ENCODE assay signal across 10 mouse cellular contexts in the genomic region with DNA sequence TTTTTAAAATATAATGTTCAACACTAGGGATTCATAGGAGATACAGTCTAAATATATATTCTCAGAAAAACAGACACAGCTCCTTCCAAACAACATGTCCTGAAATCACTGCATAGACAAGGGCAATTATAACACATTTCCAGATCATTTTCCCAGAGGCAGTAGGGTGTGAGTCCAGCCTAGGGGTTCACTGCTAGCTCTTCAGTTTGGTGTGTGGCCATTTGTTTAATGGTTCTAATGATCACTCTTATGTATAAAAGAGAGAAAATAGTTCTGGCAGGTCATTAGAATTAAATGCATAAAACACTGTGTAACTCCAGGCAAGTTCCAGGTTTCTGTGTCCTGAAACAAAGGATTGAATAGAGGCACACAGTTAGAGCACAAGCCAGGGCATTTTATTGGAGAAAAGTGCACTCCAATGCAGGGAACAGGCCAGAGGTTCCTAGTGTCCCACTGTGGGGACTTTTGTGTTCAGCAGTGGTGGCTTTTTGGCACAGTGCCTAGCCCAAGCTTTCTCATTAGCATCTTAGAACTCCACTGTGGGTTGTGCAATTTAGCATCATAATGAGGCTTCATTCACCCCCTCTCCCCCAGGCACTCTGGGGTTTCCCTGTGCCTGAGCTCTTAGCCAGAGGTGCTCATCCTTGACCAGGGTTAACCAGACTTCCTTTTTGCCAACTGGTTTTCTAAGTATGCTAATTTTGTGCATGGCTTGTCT. TPM values are rescaled to one million over a fixed set of nuclear protein-coding genes. Genes with fewer than 3 reads are reported as not detected.
A peak's percentile ranks its signal among the peaks of the same experiment; 100 is the strongest.
DNase-seq lines count a peak whose midpoint lies in the region; ATAC-seq and TF ChIP-seq lines count a peak whose summit lies in the region.
"Had no signal": no experiment of that assay in that cellular context is flagged by ENCODE, and none has a peak within 500 bp of the region (broad histone marks: within the 10 kb centered on the region; RNA-seq: fewer than 3 reads in every experiment).

No protein-coding gene starts in this region.

- H3K9ac ChIP-seq in kidney, embryonic 14.5 days (ENCODE audit: low read depth, low read length): no peak overlapping the region
- H3K9ac ChIP-seq in embryonic facial prominence, embryonic 12.5 days: no peak overlapping the region
- H3K9ac ChIP-seq in kidney, embryonic 16.5 days (replicated peaks; ENCODE audit: low read length): no peak overlapping the region
- no peak overlapping the region for H3K9ac ChIP-seq in midbrain, postnatal 0 days (replicated peaks; ENCODE audit: low read length, poor library complexity, severe bottlenecking)

- TF ChIP-seq CTCF in kidney, adult 2 months (conservative IDR thresholded peaks at IDR 0.05; ENCODE audit: insufficient read depth, insufficient read length, low read depth, low read length): no peak
- TF ChIP-seq CTCF in midbrain, postnatal 0 days (IDR thresholded peaks at IDR 0.05): no peak

- H3K4me3 ChIP-seq in kidney, adult 2 months (ENCODE audit: insufficient read depth, low read depth, low read length): no peak overlapping the region
- no peak overlapping the region for H3K4me3 ChIP-seq in kidney, embryonic 14.5 days (ENCODE audit: low read length)
- no peak overlapping the region for H3K4me3 ChIP-seq in embryonic facial prominence, embryonic 12.5 days
- no peak overlapping the region for H3K4me3 ChIP-seq in kidney, embryonic 16.5 days (ENCODE audit: low read length)
- H3K4me3 ChIP-seq in midbrain, postnatal 0 days (ENCODE audit: low read depth, low read length): no peak overlapping the region

- no peak overlapping the region for H3K4me2 ChIP-seq in kidney, embryonic 14.5 days (replicated peaks; ENCODE audit: low read depth, low read length)
- no peak overlapping the region for H3K4me2 ChIP-seq in embryonic facial prominence, embryonic 12.5 days (replicated peaks)
- H3K4me2 ChIP-seq in kidney, embryonic 16.5 days (replicated peaks; ENCODE audit: low read depth, low read length): no peak overlapping the region
- H3K4me2 ChIP-seq in midbrain, postnatal 0 days (ENCODE audit: low read depth, low read length, poor library complexity, severe bottlenecking): no peak overlapping the region

- DNase-seq in kidney, adult 2 months: peak; percentile 20
- DNase-seq in midbrain, postnatal 0 days (ENCODE audit: low spot score): peak; percentile 79
- no peak for DNase-seq in urinary bladder, postnatal 10 days (ENCODE audit: low spot score)
- DNase-seq in spleen, postnatal 10 days (ENCODE audit: low spot score in 2 of 2): no peak
- no peak for DNase-seq in testis, postnatal 10 days (ENCODE audit: low spot score)

- H3K36me3 ChIP-seq in kidney, adult 2 months (ENCODE audit: control insufficient read depth, insufficient read depth, low read length): no peaks in the 10 kb centered on the region
- H3K36me3 ChIP-seq in kidney, embryonic 14.5 days (ENCODE audit: control insufficient read depth, insufficient read depth, low read length): no peaks in the 10 kb centered on the region
- no peaks in the 10 kb centered on the region for H3K36me3 ChIP-seq in embryonic facial prominence, embryonic 12.5 days
- no peaks in the 10 kb centered on the region for H3K36me3 ChIP-seq in kidney, embryonic 16.5 days (ENCODE audit: insufficient read depth, low read length)
- H3K36me3 ChIP-seq in midbrain, postnatal 0 days (ENCODE audit: insufficient read depth, low read length): no peaks in the 10 kb centered on the region

- no peaks in the 10 kb centered on the region for H3K9me3 ChIP-seq in kidney, embryonic 14.5 days (ENCODE audit: control insufficient read depth, low read length)
- no peaks in the 10 kb centered on the region for H3K9me3 ChIP-seq in embryonic facial prominence, embryonic 12.5 days
- H3K9me3 ChIP-seq in kidney, embryonic 16.5 days (ENCODE audit: low read length): no peaks in the 10 kb centered on the region
- no peaks in the 10 kb centered on the region for H3K9me3 ChIP-seq in midbrain, postnatal 0 days (ENCODE audit: low read length)

- no peaks in the 10 kb centered on the region for H3K4me1 ChIP-seq in kidney, adult 2 months (ENCODE audit: control insufficient read depth, insufficient read depth, low read length)
- H3K4me1 ChIP-seq in kidney, embryonic 14.5 days (ENCODE audit: control insufficient read depth, insufficient read depth, low read length): no peaks in the 10 kb centered on the region
- H3K4me1 ChIP-seq in embryonic facial prominence, embryonic 12.5 days: no peaks in the 10 kb centered on the region
- no peaks in the 10 kb centered on the region for H3K4me1 ChIP-seq in kidney, embryonic 16.5 days (ENCODE audit: insufficient read depth, low read length)
- H3K4me1 ChIP-seq in midbrain, postnatal 0 days (ENCODE audit: insufficient read depth, low read length): no peaks in the 10 kb centered on the region

- H3K27ac ChIP-seq in kidney, adult 2 months (ENCODE audit: insufficient read depth, low read depth, low read length): no peak overlapping the region
- no peak overlapping the region for H3K27ac ChIP-seq in kidney, embryonic 14.5 days (ENCODE audit: low read depth, low read length)
- H3K27ac ChIP-seq in embryonic facial prominence, embryonic 12.5 days: no peak overlapping the region
- H3K27ac ChIP-seq in kidney, embryonic 16.5 days (ENCODE audit: low read length): no peak overlapping the region
- H3K27ac ChIP-seq in midbrain, postnatal 0 days (ENCODE audit: low read depth, low read length): no peak overlapping the region

- no peaks in the 10 kb centered on the region for H3K27me3 ChIP-seq in kidney, adult 2 months (replicated peaks; ENCODE audit: control insufficient read depth, insufficient read depth, low read length)
- H3K27me3 ChIP-seq in kidney, embryonic 14.5 days (ENCODE audit: control insufficient read depth, insufficient read depth, low read length): no peaks in the 10 kb centered on the region
- H3K27me3 ChIP-seq in embryonic facial prominence, embryonic 12.5 days: no peaks in the 10 kb centered on the region
- no peaks in the 10 kb centered on the region for H3K27me3 ChIP-seq in kidney, embryonic 16.5 days (ENCODE audit: insufficient read depth, low read length)
- H3K27me3 ChIP-seq in midbrain, postnatal 0 days (ENCODE audit: insufficient read depth, low read length): no peaks in the 10 kb centered on the region

- TF ChIP-seq POLR2A in kidney, adult 2 months (IDR thresholded peaks at IDR 0.05; ENCODE audit: low read depth, low read length): no peak

- ATAC-seq in kidney, embryonic 14.5 days (ENCODE audit: low FRiP score, low TSS enrichment): no peak; the same call in 1 of the 2 replicates
- peak; percentile 64; the same call in 1 of the 2 replicates for ATAC-seq in embryonic facial prominence, embryonic 12.5 days (ENCODE audit: insufficient number of reproducible peaks, insufficient read depth, low FRiP score, low TSS enrichment)
- ATAC-seq in kidney, embryonic 16.5 days (ENCODE audit: low FRiP score, low TSS enrichment): peak; percentile 87; the same call in 1 of the 2 replicates
- peak; percentile 41; the same call in 1 of the 2 replicates for ATAC-seq in midbrain, postnatal 0 days (ENCODE audit: low FRiP score)

RNA-seq across cellular contexts. Expression of a gene that starts 10.8 kb away (rescaled TPM):
- polyA plus RNA-seq in kidney, adult 2 months (2012; rRNA removed): not detected in 2 replicates
- not detected in 2 replicates for polyA plus RNA-seq in kidney, embryonic 14.5 days (2014; fragmentation: Nextera tagmentation; extraction: Ambion mirVana)
- not detected in 2 replicates for polyA plus RNA-seq in embryonic facial prominence, embryonic 12.5 days (2016; fragmentation: Nextera tagmentation; extraction: Ambion mirVana)
- not detected in 2 replicates for polyA plus RNA-seq in kidney, embryonic 16.5 days (2015; fragmentation: Nextera tagmentation; extraction: Ambion mirVana)
- total RNA-seq in midbrain, postnatal 0 days (2014; rRNA removed): not detected in 2 replicates
- polyA plus RNA-seq in midbrain, postnatal 0 days (2015; fragmentation: Nextera tagmentation; extraction: Ambion mirVana): not detected in 2 replicates
- total RNA-seq: common myeloid progenitor, adult 5-6 weeks had no signal
- polyA plus RNA-seq: intestine, embryonic 14.5 days had no signal

RNA-seq across cellular contexts. Expression of a gene that starts 11.0 kb away (rescaled TPM):
- polyA plus RNA-seq in kidney, adult 2 months (2012; rRNA removed): not detected in 2 replicates
- polyA plus RNA-seq in kidney, embryonic 14.5 days (2014; fragmentation: Nextera tagmentation; extraction: Ambion mirVana): not detected in 2 replicates
- polyA plus RNA-seq in embryonic facial prominence, embryonic 12.5 days (2016; fragmentation: Nextera tagmentation; extraction: Ambion mirVana): not detected in 2 replicates
- not detected in 2 replicates for polyA plus RNA-seq in kidney, embryonic 16.5 days (2015; fragmentation: Nextera tagmentation; extraction: Ambion mirVana)
- not detected in 2 replicates for total RNA-seq in midbrain, postnatal 0 days (2014; rRNA removed)
- polyA plus RNA-seq in midbrain, postnatal 0 days (2015; fragmentation: Nextera tagmentation; extraction: Ambion mirVana): not detected in 2 replicates
- total RNA-seq: common myeloid progenitor, adult 5-6 weeks had no signal
- polyA plus RNA-seq: intestine, embryonic 14.5 days had no signal

RNA-seq across cellular contexts. Expression of a gene that starts 57.3 kb away (rescaled TPM):
- polyA plus RNA-seq in kidney, adult 2 months (2012; rRNA removed): not detected in 2 replicates
- not detected in 2 replicates for polyA plus RNA-seq in kidney, embryonic 14.5 days (2014; fragmentation: Nextera tagmentation; extraction: Ambion mirVana)
- polyA plus RNA-seq in embryonic facial prominence, embryonic 12.5 days (2016; fragmentation: Nextera tagmentation; extraction: Ambion mirVana): not detected in 2 replicates
- not detected in 2 replicates for polyA plus RNA-seq in kidney, embryonic 16.5 days (2015; fragmentation: Nextera tagmentation; extraction: Ambion mirVana)
- not detected in 2 replicates for total RNA-seq in midbrain, postnatal 0 days (2014; rRNA removed)
- not detected in 2 replicates for polyA plus RNA-seq in midbrain, postnatal 0 days (2015; fragmentation: Nextera tagmentation; extraction: Ambion mirVana)
- total RNA-seq: common myeloid progenitor, adult 5-6 weeks had no signal
- polyA plus RNA-seq: intestine, embryonic 14.5 days had no signal

Comparison
In these comparisons a context has a peak if more than half of its experiments do, and no peak if none do; other contexts are left out.
1. DNase-seq: peak in kidney, adult 2 months (single experiment) and midbrain, postnatal 0 days (single experiment); none in urinary bladder, postnatal 10 days (single experiment), spleen, postnatal 10 days (0 of 2) and testis, postnatal 10 days (single experiment).